Mouse (Mus musculus) stomach, postnatal 0 days (tissue): Measurements from ENCODE around the gene Gpr18. TPM values are rescaled to one million over a fixed set of nuclear protein-coding genes. Genes with fewer than 3 reads are reported as not detected.

ENCODE experiments used
- ATAC-seq: fragments of 200-750 bp; cut with Nextera tagmentation; 2 replicates; pipeline ENCODE4 v1.8.0; 2017; ENCODE audit not compliant: low FRiP score, low TSS enrichment
- DNase-seq: peaks from one replicate; pipeline ENCODE4 v3.0.0-alpha.2; 2016; ENCODE audit warnings: low spot score
- H3K27ac ChIP-seq: fragments of 300-500 bp; sonication (generic); replicated peaks from 2 replicates; pipeline ENCODE4 v1.5.1; 2014; ENCODE audit warnings: mild to moderate bottlenecking, control low read depth
- H3K27me3 ChIP-seq: fragments of 300-500 bp; sonication (generic); 2 replicates; pipeline ENCODE4 v1.6.1; 2014; ENCODE audit warnings: low read length; ENCODE audit not compliant: control insufficient read depth, insufficient read depth
- H3K36me3 ChIP-seq: fragments of 300-500 bp; sonication (generic); 2 replicates; pipeline ENCODE4 v1.6.1; 2014; ENCODE audit warnings: low read length, mixed read lengths; ENCODE audit not compliant: control insufficient read depth, insufficient read depth
- H3K4me1 ChIP-seq: fragments of 300-500 bp; sonication (generic); replicated peaks from 2 replicates; pipeline ENCODE4 v1.6.1; 2014; ENCODE audit warnings: antibody characterized with exemption; ENCODE audit not compliant: control insufficient read depth, insufficient read depth
- H3K4me2 ChIP-seq: fragments of 300-500 bp; sonication (generic); replicated peaks from 2 replicates; pipeline ENCODE4 v1.6.1; 2014; ENCODE audit warnings: low read depth, mild to moderate bottlenecking, control low read depth, moderate library complexity
- H3K4me3 ChIP-seq: fragments of 300-500 bp; sonication (generic); 2 replicates; pipeline ENCODE4 v1.5.1; 2014; ENCODE audit warnings: low read depth, low read length, control low read depth
- H3K9ac ChIP-seq: fragments of 300-500 bp; sonication (generic); 2 replicates; pipeline ENCODE4 v1.6.1; 2014; ENCODE audit warnings: mild to moderate bottlenecking, low read length, control low read depth, mixed read lengths
- H3K9me3 ChIP-seq: fragments of 300-500 bp; sonication (generic); 2 replicates; pipeline ENCODE4 v1.6.1; 2016; ENCODE audit warnings: low read length; ENCODE audit not compliant: control insufficient read depth
- CTCF ChIP-seq: IDR thresholded peaks from 2 replicates; pipeline ENCODE4 v1.5.1; 2016; ENCODE audit warnings: antibody characterized with exemption, low read depth, mild to moderate bottlenecking, moderate library complexity
- EP300 ChIP-seq: optimal IDR thresholded peaks from 2 replicates; pipeline ENCODE3; 2016; ENCODE audit warnings: antibody characterized with exemption
- WGBS: fragments of 180-500 bp; shearing (Covaris S2); extraction: QIAGEN DNeasy Blood & Tissue Kit; methylation state at CpG from one replicate; pipeline ENCODE4 v1.1.7; 2014; 5-methylcytosine and 5-hydroxymethylcytosine counted together
- polyA plus RNA-seq: library from polyadenylated mRNA; unstranded; fragments of >200 nt; fragmentation: Nextera tagmentation; extraction: Ambion mirVana; gene quantifications from 2 replicates; pipeline ENCODE4 v1.2.1, GENCODE M21; 2015

The Gpr18 gene
- polyA plus RNA-seq, 1 experiment from 2014 or later: 0.06 TPM

- 84% methylated on average over 3 of the region's 3 CpGs for WGBS
- H3K4me3 ChIP-seq: no peak overlapping the region
Measured at GRCm38 (mm10) chr14:121931594-121931993, 16.0 kb upstream of the Gpr18 start.

GRCm38 (mm10) chr14:121930731-121931383, 15.3 kb upstream of the Gpr18 start:
- Histone ChIP-seq H3K36me3 (no peaks in the 10 kb centered on the region; the same call in 1 of the 2 replicates), H3K4me2 (no peak overlapping the region), H3K27ac (no peak overlapping the region), H3K4me3 (no peak overlapping the region), H3K27me3 (no peaks in the 10 kb centered on the region), H3K9ac (no peak overlapping the region), H3K9me3 (no peaks in the 10 kb centered on the region), H3K4me1 (no peaks in the 10 kb centered on the region)
- WGBS: 54% methylated on average over 7 of the region's 7 CpGs
- TF ChIP-seq EP300: no peak
- TF ChIP-seq CTCF: no peak
- no peak for ATAC-seq
- peak; percentile 12 for DNase-seq

More at GRCm38 (mm10) chr14:121931594-121931993, 16.0 kb upstream of the Gpr18 start:
- Histone ChIP-seq H3K4me2 (no peak overlapping the region), H3K27ac (no peak overlapping the region), H3K36me3 (no peaks in the 10 kb centered on the region; the same call in 1 of the 2 replicates), H3K4me1 (no peaks in the 10 kb centered on the region), H3K9me3 (no peaks in the 10 kb centered on the region), H3K9ac (no peak overlapping the region), H3K27me3 (no peaks in the 10 kb centered on the region)
- no peak for ATAC-seq
- peak; percentile 3 for DNase-seq
- TF ChIP-seq EP300 (no peak), CTCF (no peak)

- peak; percentile 8 for DNase-seq
- no peaks in the 10 kb centered on the region for H3K4me1 ChIP-seq
- TF ChIP-seq EP300 (no peak), CTCF (no peak)
Measured at GRCm38 (mm10) chr14:121929243-121929951, 13.8 kb upstream of the Gpr18 start.

GRCm38 (mm10) chr14:121928375-121929137, 13.0 kb upstream of the Gpr18 start:
- H3K27me3 ChIP-seq: no peaks in the 10 kb centered on the region
- H3K9me3 ChIP-seq: no peaks in the 10 kb centered on the region
- no peak overlapping the region for H3K27ac ChIP-seq
- no peak overlapping the region for H3K9ac ChIP-seq
- H3K4me2 ChIP-seq: no peak overlapping the region
- H3K4me1 ChIP-seq: no peaks in the 10 kb centered on the region
- 64% methylated on average over 8 of the region's 8 CpGs for WGBS
- H3K36me3 ChIP-seq: no peaks in the 10 kb centered on the region; the same call in 1 of the 2 replicates
- TF ChIP-seq CTCF (peak; percentile 92), EP300 (no peak)
- no peak overlapping the region for H3K4me3 ChIP-seq
- ATAC-seq (no peak), DNase-seq (peak; percentile 58)

More at GRCm38 (mm10) chr14:121929243-121929951, 13.8 kb upstream of the Gpr18 start:
- H3K27ac ChIP-seq: no peak overlapping the region
- H3K4me3 ChIP-seq: no peak overlapping the region
- no peak for ATAC-seq
- H3K9me3 ChIP-seq: no peaks in the 10 kb centered on the region
- H3K9ac ChIP-seq: no peak overlapping the region
- no peaks in the 10 kb centered on the region; the same call in 1 of the 2 replicates for H3K36me3 ChIP-seq
- H3K4me2 ChIP-seq: no peak overlapping the region
- WGBS: 67% methylated on average over 12 of the region's 12 CpGs
- no peaks in the 10 kb centered on the region for H3K27me3 ChIP-seq

- peak; percentile 12 for DNase-seq
- 97% methylated on average over 8 of the region's 8 CpGs for WGBS
- Histone ChIP-seq H3K4me1 (no peaks in the 10 kb centered on the region), H3K36me3 (no peaks in the 10 kb centered on the region), H3K9me3 (no peaks in the 10 kb centered on the region), H3K4me2 (no peak overlapping the region), H3K27me3 (no peaks in the 10 kb centered on the region), H3K27ac (no peak overlapping the region), H3K4me3 (no peak overlapping the region), H3K9ac (no peak overlapping the region)
- peak; percentile 16; the same call in 1 of the 2 replicates for ATAC-seq
- TF ChIP-seq EP300 (no peak), CTCF (no peak)
Measured at GRCm38 (mm10) chr14:121927451-121927850, 11.9 kb upstream of the Gpr18 start.
